Mouse (Mus musculus): ENCODE measurements around the gene P3h3.
A peak's percentile ranks its signal among the peaks of the same experiment; 100 is the strongest.
"Not testable (repeated sequence)": the region's sequence is repeated elsewhere in the genome, so short reads cannot be mapped to it uniquely, and the experiment has no call there.

Gene P3h3

GRCm38 (mm10) chr6:124809775-124810538 is 47.6 kb downstream of the P3h3 start:
- DNase-seq (ENCODE audit: low spot score in 2 of 2): peak in 1 of 2 experiments; percentile 16

DNA sequence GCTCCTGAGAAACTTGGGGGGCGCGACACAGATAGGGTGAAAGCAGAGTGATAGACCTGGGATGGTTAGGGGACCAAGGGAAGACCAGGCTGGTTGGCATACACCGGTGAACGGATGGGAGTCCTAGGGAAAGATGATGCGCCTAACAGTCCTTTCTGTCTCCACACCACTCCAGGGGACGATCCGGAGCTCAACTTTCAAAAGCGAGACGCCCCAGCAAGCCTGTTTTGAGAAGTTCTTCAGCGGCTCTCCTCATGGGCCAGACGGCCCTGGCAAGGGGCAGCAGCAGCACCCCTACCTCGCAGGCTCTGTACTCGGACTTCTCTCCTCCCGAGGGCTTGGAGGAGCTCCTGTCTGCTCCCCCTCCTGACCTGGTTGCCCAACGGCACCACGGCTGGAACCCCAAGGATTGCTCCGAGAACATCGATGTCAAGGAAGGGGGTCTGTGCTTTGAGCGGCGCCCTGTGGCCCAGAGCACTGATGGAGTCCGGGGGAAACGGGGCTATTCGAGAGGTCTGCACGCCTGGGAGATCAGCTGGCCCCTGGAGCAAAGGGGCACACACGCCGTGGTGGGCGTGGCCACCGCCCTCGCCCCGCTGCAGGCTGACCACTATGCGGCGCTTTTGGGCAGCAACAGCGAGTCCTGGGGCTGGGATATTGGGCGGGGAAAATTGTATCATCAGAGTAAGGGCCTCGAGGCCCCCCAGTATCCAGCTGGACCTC is 48.3 kb downstream of the P3h3 start:
- DNase-seq (ENCODE audit: low spot score in 2 of 2): peak; percentile 84 to 91

DNA sequence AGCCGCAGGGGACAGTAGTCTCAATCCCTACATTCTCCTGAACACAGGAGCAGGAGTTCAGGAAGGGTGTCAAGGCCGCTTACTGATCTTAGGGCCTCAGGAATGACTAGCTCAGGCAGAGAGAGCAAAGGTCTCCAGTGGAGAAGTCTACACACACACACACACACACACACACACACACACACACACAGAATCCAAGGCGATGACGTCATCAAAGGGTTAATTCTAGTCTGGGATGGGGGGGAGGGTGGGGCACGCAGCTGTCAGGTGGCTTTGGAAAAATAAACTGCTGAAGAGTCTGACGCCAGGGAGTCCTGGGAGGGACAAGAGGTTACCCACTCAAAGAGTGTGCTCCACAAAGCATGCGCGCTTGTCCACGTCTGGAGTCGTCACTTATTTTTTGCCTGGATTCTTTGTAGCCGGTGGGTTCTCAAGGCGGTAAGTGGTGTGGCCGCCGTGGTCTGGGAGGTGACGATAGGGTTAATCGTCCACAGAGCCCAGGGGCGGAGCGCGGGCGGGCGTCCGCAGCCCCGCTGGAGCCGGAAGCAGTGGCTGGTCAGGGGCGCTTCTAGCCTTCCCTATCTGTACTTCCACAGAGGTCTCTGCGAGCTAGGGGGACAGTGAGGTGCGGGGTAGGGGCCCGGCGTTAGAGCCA is 49.1 kb downstream of the P3h3 start, which contains the start of gene Spsb2:
Gene Spsb2 (plus strand): TSS at position 304 of the 655 bp plus-strand sequence.
- peak; percentile 70 to 87 for DNase-seq (ENCODE audit: low spot score in 2 of 2)

DNA sequence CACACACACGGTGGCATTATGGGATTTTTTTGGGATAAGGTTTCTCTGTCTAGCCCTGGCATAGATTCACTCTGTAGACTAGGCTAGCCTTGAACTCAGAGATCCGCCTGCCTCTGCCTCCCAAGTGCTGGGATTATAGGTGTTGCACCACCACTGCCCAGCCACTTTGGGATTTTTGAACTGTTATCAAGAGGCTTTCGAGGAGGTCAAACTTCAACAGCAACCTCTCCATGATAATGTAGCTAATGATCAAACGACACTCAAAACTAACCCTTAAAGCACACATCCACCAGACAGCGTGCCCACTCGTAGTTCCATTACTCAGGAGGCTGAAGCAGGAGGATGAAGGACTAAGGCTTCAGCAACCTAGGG is 49.6 kb downstream of the P3h3 start:
- no peak for DNase-seq (ENCODE audit: low spot score in 2 of 2)

- no peak for DNase-seq (ENCODE audit: low spot score in 2 of 2)
These were observed 50.2 kb downstream of the P3h3 start for GRCm38 (mm10) chr6:124807366-124807765.

GRCm38 (mm10) chr6:124806446-124807140 is 51.0 kb downstream of the P3h3 start:
- DNase-seq (ENCODE audit: low spot score in 2 of 2): no peak

DNA sequence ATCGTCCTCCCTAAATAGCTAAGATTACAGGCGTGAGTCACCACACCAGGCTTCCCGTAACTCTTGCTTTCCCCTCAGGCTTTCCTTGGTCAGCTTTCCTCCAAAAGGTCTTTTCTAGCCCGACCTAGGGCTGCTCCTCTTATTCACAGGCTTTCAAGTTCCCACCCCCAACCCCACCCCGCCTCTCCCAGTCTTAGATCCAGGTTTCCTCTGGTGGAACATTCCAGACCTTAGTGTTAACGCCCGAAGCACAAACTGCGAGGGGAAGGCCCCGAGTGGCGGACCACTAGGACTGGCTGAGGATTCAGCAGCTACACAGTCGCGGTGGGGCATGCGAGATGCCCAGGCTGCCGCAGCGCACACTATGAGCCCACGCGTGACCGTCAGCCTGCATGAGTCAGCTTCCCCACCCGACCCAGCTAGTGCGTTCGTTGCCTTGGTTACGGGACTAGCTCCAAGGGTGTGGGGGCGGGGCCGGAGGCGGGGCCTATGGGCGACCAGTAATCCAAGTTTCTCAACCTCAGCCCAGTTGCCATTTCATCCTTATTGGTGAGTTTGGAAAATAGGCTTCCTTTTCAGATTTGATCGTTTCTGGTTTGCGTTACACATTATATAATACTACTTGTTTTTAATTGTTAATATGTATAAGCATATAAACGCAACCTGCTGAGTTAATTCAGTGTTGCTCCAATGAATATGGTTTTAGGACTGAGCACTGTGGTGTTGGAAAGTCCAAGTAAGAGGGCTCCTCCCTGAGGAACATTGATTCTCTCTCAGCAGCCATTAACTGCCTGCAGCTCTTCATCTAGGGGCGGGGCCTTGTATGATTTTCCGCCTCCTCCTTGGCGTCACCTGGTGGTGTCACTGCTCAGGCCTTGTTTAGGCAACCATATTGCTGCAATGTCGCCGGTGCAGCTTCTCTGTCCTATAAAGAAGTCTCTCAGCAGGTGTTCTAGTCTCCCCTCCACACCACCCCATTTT is 51.9 kb downstream of the P3h3 start:
- DNase-seq (ENCODE audit: low spot score in 2 of 2): peak; percentile 84 to 89

GRCm38 (mm10) chr6:124804341-124804740 is 53.2 kb downstream of the P3h3 start:
- DNase-seq (ENCODE audit: low spot score in 2 of 2): no peak

DNA sequence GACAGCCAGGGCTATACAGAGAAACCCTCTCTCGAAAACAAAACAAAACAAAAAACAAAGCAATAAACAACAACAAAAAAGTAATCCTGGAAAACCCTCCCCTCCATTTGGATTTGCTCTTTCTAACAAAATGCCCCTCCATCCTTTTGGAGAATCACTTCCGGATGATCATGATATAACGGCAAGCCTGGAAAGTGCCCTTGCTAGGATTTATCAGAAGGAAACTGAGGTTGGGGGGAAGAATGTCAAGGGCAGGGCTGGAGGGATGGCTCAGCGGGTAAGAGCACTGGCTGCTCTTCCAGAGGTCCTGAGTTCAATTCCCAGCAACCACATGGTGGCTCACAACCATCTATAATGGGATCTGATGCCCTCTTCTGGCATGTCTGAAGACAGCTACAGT is 53.9 kb downstream of the P3h3 start:
- DNase-seq (ENCODE audit: low spot score in 2 of 2): not testable (repeated sequence)

DNA sequence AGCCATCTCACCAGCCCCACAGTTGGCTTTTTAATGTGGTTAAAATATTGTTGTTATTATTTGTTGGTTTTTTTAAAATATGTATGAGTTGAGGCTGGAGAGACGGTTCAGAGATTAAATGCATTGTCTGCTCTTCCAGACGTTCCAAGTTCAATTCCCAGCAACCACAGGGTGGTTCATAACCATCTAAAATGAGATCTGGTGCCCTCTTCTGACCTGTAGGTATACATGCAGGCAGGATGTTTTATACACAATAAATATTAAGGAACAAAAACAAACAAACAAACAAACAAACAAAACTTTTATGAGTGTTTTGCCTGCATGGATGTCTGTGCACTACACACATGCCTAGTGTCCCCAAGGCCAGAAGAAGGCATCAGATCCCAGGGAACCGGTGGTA is 54.5 kb downstream of the P3h3 start:
- no peak for DNase-seq (ENCODE audit: low spot score in 2 of 2)

GRCm38 (mm10) chr6:124802400-124802799 is 55.2 kb downstream of the P3h3 start:
- not testable (repeated sequence) for DNase-seq (ENCODE audit: low spot score in 2 of 2)

GRCm38 (mm10) chr6:124796200-124796599 is 61.4 kb downstream of the P3h3 start:
- no peak for DNase-seq (ENCODE audit: low spot score in 2 of 2)

DNA sequence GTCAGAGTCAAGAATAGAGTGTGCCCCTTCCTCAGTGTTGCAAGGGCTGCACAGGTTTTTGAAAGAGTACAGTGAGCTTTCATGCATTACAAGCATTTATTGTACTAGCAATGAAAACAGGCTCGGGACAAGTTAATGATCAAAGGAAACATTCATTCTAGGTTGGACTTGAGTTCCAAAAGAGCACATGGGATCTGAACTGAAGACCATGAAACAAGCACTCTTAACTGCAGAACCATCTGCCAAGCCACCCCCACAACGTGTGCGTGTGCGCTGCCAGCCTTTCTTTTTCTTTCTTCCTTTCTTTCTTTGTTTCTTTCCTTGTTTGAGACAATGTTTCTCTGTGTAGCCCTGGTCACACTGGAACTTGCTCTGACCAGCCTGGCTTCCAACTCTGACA is 61.8 kb downstream of the P3h3 start:
- no peak for DNase-seq (ENCODE audit: low spot score in 2 of 2)

- DNase-seq (ENCODE audit: low spot score in 2 of 2): no peak
These were observed 65.6 kb downstream of the P3h3 start for GRCm38 (mm10) chr6:124791911-124792310.
